Mouse (Mus musculus): Measurements from ENCODE around the gene Maff. TPM values are rescaled to one million over a fixed set of nuclear protein-coding genes. Genes with fewer than 3 reads are reported as not detected.

Maff gene
- polyA plus RNA-seq, 1 experiment, result 15.6 TPM

DNA sequence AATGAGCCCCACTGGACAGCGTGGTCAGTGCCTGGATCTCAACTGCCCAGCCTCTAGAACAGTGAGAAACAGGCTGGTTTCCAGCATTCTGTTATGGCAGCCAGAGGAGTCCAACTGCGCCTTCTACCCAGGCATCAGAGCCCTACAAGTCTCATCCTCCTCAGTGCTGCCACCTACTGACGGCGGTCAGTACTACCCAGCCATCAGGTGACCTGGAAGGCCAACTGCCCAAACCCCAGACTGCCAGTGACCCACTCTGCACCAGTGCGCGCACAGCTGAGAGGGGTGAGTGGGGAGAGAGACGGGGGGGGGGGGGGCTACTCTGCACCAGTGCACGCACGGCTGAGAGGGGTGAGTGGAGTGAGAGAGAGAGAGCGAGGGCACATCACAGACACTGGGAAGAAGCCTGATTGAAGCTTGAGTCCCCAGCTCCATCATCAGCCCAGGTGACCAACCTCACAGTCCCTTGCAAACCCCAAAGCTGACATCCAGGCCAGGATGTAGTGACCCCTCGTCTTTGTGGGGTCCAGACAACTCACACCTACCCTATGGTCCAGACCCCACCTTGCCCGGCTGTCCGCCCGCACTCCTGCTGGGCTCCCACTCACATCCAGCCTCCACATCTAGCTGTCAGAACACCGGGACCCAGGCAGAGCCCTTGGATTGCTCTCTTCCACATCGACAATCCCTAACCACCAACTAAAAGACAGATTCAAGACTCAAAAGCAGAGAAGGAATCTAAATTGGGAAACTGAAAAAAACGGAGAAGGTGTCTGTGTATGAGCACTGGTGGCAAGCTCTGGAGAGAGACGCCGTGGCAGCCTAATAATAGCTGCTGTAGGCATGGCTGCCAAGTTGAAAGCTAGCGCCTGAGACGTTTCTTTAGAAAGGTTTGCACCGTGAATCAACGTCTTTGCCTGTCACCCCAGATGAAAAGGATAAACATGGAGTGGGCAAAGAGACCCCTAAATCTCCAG, 34.3 kb downstream of the Maff start:
- TF ChIP-seq POLR2AphosphoS2 (IDR thresholded peaks at IDR 0.05; ENCODE audit: insufficient read length, low read depth), result no peak
- no peak for TF ChIP-seq REST (IDR thresholded peaks at IDR 0.05; ENCODE audit: insufficient read depth, insufficient read length)
- TF ChIP-seq MYOG (IDR thresholded peaks at IDR 0.05; ENCODE audit: control insufficient read depth in 1 of 3, insufficient read depth in 1 of 3, insufficient read length in 2 of 3, low read depth in 2 of 3), result peak in 1 of 3 experiments; percentile 62
- no peak for TF ChIP-seq SRF (IDR thresholded peaks at IDR 0.05; ENCODE audit: control insufficient read depth, insufficient read length, low read depth)
- TF ChIP-seq TCF12 (IDR thresholded peaks at IDR 0.05; ENCODE audit: insufficient read depth, poor library complexity, severe bottlenecking), result no peak
- TF ChIP-seq MYOD1 (IDR thresholded peaks at IDR 0.05; ENCODE audit: control insufficient read depth in 1 of 3, insufficient read length in 2 of 3, low read depth in 2 of 3), result peak in 2 of 3 experiments; percentile 30 to 42
- H3K79me2 ChIP-seq (ENCODE audit: control insufficient read depth, insufficient read depth), result peaks cover 9% of the 10 kb centered on the region
- peak overlapping the region; percentile 29 for H3K4me2 ChIP-seq (ENCODE audit: low read depth)
- H3K4me3 ChIP-seq, result no peak overlapping the region
- H3K27me3 ChIP-seq (ENCODE audit: control insufficient read depth, insufficient read depth, insufficient read length), result no peaks in the 10 kb centered on the region
- no peak overlapping the region for H3ac ChIP-seq (ENCODE audit: control insufficient read depth, insufficient read length)
- H3K36me3 ChIP-seq (ENCODE audit: control insufficient read depth, insufficient read depth), result peaks cover 17% of the 10 kb centered on the region

- Histone ChIP-seq H3K4me3 (no peak overlapping the region), H3ac (ENCODE audit: control insufficient read depth, insufficient read length) (no peak overlapping the region), H3K4me2 (ENCODE audit: low read depth) (no peak overlapping the region), H3K27me3 (ENCODE audit: control insufficient read depth, insufficient read depth, insufficient read length) (no peaks in the 10 kb centered on the region), H3K79me2 (ENCODE audit: control insufficient read depth, insufficient read depth) (peaks cover 9% of the 10 kb centered on the region), H3K36me3 (ENCODE audit: control insufficient read depth, insufficient read depth) (peaks cover 8% of the 10 kb centered on the region)
- TF ChIP-seq MYOG (IDR thresholded peaks at IDR 0.05; ENCODE audit: control insufficient read depth in 1 of 3, insufficient read depth in 1 of 3, insufficient read length in 2 of 3, low read depth in 2 of 3), result peak in 1 of 3 experiments; percentile 67
- peak in 2 of 3 experiments; percentile 48 to 66 for TF ChIP-seq MYOD1 (IDR thresholded peaks at IDR 0.05; ENCODE audit: control insufficient read depth in 1 of 3, insufficient read length in 2 of 3, low read depth in 2 of 3)
- TF ChIP-seq POLR2AphosphoS2 (IDR thresholded peaks at IDR 0.05; ENCODE audit: insufficient read length, low read depth), result no peak
Observed at GRCm38 (mm10) chr15:79381644-79382043, 35.2 kb downstream of the Maff start.

DNA sequence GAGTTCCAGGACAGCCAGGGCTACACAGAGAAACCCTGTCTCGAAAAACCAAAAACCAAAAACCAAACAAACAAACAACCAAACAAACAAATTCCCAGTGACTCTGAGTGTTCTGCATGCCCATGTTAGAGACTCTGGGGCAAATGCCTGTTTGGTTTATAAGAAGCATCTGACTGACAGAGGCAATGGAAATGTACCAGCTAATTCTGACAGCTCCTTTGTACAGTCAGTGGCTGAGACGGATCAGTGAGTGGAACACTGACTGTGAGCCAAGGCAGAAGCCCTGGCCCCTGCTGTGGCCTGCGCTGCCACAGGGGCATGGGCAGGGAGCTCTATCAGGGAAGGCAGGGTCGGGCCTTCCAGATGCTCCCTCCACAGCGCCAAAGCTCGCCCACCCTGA, 40.7 kb downstream of the Maff start:
- Histone ChIP-seq H3K36me3 (ENCODE audit: control insufficient read depth, insufficient read depth) (no peaks in the 10 kb centered on the region), H3K79me2 (ENCODE audit: control insufficient read depth, insufficient read depth) (peaks cover 28% of the 10 kb centered on the region), H3K4me2 (ENCODE audit: low read depth) (no peak overlapping the region), H3K27me3 (ENCODE audit: control insufficient read depth, insufficient read depth, insufficient read length) (no peaks in the 10 kb centered on the region), H3K4me3 (no peak overlapping the region), H3ac (ENCODE audit: control insufficient read depth, insufficient read length) (no peak overlapping the region)
- no peak for TF ChIP-seq REST (IDR thresholded peaks at IDR 0.05; ENCODE audit: insufficient read depth, insufficient read length)
- no peak for TF ChIP-seq USF1 (IDR thresholded peaks at IDR 0.05; ENCODE audit: low read depth)
- TF ChIP-seq POLR2A (IDR thresholded peaks at IDR 0.05; ENCODE audit: insufficient read length, low read depth), result no peak
- no peak for TF ChIP-seq TCF3 (IDR thresholded peaks at IDR 0.05; ENCODE audit: insufficient read length, low read depth)
- no peak for TF ChIP-seq MYOD1 (IDR thresholded peaks at IDR 0.05; ENCODE audit: control insufficient read depth in 1 of 3, insufficient read length in 2 of 3, low read depth in 2 of 3)
- no peak for TF ChIP-seq CEBPB (IDR thresholded peaks at IDR 0.05; ENCODE audit: insufficient read depth, poor library complexity, severe bottlenecking)
- TF ChIP-seq POLR2AphosphoS2 (IDR thresholded peaks at IDR 0.05; ENCODE audit: insufficient read length, low read depth), result no peak
- no peak for TF ChIP-seq MYOG (IDR thresholded peaks at IDR 0.05; ENCODE audit: control insufficient read depth in 1 of 3, insufficient read depth in 1 of 3, insufficient read length in 2 of 3, low read depth in 2 of 3)

- H3K36me3 ChIP-seq (ENCODE audit: control insufficient read depth, insufficient read depth), result no peaks in the 10 kb centered on the region
- no peak overlapping the region for H3K4me3 ChIP-seq
- no peaks in the 10 kb centered on the region for H3K27me3 ChIP-seq (ENCODE audit: control insufficient read depth, insufficient read depth, insufficient read length)
- no peak overlapping the region for H3K4me2 ChIP-seq (ENCODE audit: low read depth)
- TF ChIP-seq USF1 (IDR thresholded peaks at IDR 0.05; ENCODE audit: low read depth) (no peak), E2F4 (IDR thresholded peaks at IDR 0.05; ENCODE audit: insufficient read depth) (no peak), SRF (IDR thresholded peaks at IDR 0.05; ENCODE audit: control insufficient read depth, insufficient read length, low read depth) (no peak), TCF12 (IDR thresholded peaks at IDR 0.05; ENCODE audit: insufficient read depth, poor library complexity, severe bottlenecking) (no peak), POLR2AphosphoS2 (IDR thresholded peaks at IDR 0.05; ENCODE audit: insufficient read length, low read depth) (no peak), POLR2A (IDR thresholded peaks at IDR 0.05; ENCODE audit: insufficient read length, low read depth) (no peak), REST (IDR thresholded peaks at IDR 0.05; ENCODE audit: insufficient read depth, insufficient read length) (no peak), MYOD1 (IDR thresholded peaks at IDR 0.05; ENCODE audit: control insufficient read depth in 1 of 3, insufficient read length in 2 of 3, low read depth in 2 of 3) (no peak), TCF3 (IDR thresholded peaks at IDR 0.05; ENCODE audit: insufficient read length, low read depth) (no peak), MAX (IDR thresholded peaks at IDR 0.05; ENCODE audit: low read depth) (no peak), CEBPB (IDR thresholded peaks at IDR 0.05; ENCODE audit: insufficient read depth, poor library complexity, severe bottlenecking) (no peak), MYOG (IDR thresholded peaks at IDR 0.05; ENCODE audit: control insufficient read depth in 1 of 3, insufficient read depth in 1 of 3, insufficient read length in 2 of 3, low read depth in 2 of 3) (no peak)
- peaks cover 28% of the 10 kb centered on the region for H3K79me2 ChIP-seq (ENCODE audit: control insufficient read depth, insufficient read depth)
- no peak overlapping the region for H3ac ChIP-seq (ENCODE audit: control insufficient read depth, insufficient read length)
Observed at GRCm38 (mm10) chr15:79387611-79388010, 41.2 kb downstream of the Maff start.

- Histone ChIP-seq H3K4me3 (no peak overlapping the region), H3ac (ENCODE audit: control insufficient read depth, insufficient read length) (no peak overlapping the region), H3K36me3 (ENCODE audit: control insufficient read depth, insufficient read depth) (no peaks in the 10 kb centered on the region), H3K4me2 (ENCODE audit: low read depth) (no peak overlapping the region), H3K27me3 (ENCODE audit: control insufficient read depth, insufficient read depth, insufficient read length) (no peaks in the 10 kb centered on the region), H3K79me2 (ENCODE audit: control insufficient read depth, insufficient read depth) (peaks cover 28% of the 10 kb centered on the region)
- TF ChIP-seq SRF (IDR thresholded peaks at IDR 0.05; ENCODE audit: control insufficient read depth, insufficient read length, low read depth), result no peak
- no peak for TF ChIP-seq USF1 (IDR thresholded peaks at IDR 0.05; ENCODE audit: low read depth)
- TF ChIP-seq TCF3 (IDR thresholded peaks at IDR 0.05; ENCODE audit: insufficient read length, low read depth), result no peak
- TF ChIP-seq MAX (IDR thresholded peaks at IDR 0.05; ENCODE audit: low read depth), result no peak
- TF ChIP-seq POLR2AphosphoS2 (IDR thresholded peaks at IDR 0.05; ENCODE audit: insufficient read length, low read depth), result no peak
- no peak for TF ChIP-seq POLR2A (IDR thresholded peaks at IDR 0.05; ENCODE audit: insufficient read length, low read depth)
- TF ChIP-seq MYOD1 (IDR thresholded peaks at IDR 0.05; ENCODE audit: control insufficient read depth in 1 of 3, insufficient read length in 2 of 3, low read depth in 2 of 3), result no peak
- TF ChIP-seq REST (IDR thresholded peaks at IDR 0.05; ENCODE audit: insufficient read depth, insufficient read length), result no peak
- TF ChIP-seq CEBPB (IDR thresholded peaks at IDR 0.05; ENCODE audit: insufficient read depth, poor library complexity, severe bottlenecking), result no peak
- no peak for TF ChIP-seq TCF12 (IDR thresholded peaks at IDR 0.05; ENCODE audit: insufficient read depth, poor library complexity, severe bottlenecking)
Observed at GRCm38 (mm10) chr15:79388171-79388570, 41.8 kb downstream of the Maff start.
